Mouse (Mus musculus) kidney, postnatal 0 days (tissue): ENCODE measurements at regions not wholly inside any gene's neighbourhood (a gene's known extent, or its start where the extent isn't known, plus 50 kb on each side); places are given as distances from the start of the nearest gene placed in this dataset.

Experiments used
- ATAC-seq: fragments of 200-750 bp; cut with Nextera tagmentation; replicated peaks from 2 replicates; pipeline ENCODE4 v1.8.0; 2017; ENCODE audit warnings: low read depth, moderate number of reproducible peaks, moderate TSS enrichment, moderate library complexity; ENCODE audit not compliant: low FRiP score
- DNase-seq: peaks from one replicate; pipeline ENCODE4 v3.0.0-alpha.2; 2016; ENCODE audit warnings: low spot score
- H3K27ac ChIP-seq: fragments of 300-500 bp; sonication (generic); 2 replicates; pipeline ENCODE4 v1.5.1; 2014; ENCODE audit warnings: mild to moderate bottlenecking
- H3K27me3 ChIP-seq: fragments of 300-500 bp; sonication (generic); 2 replicates; pipeline ENCODE4 v1.6.1; 2014; ENCODE audit warnings: low read length, mixed read lengths; ENCODE audit not compliant: insufficient read depth
- H3K36me3 ChIP-seq: fragments of 300-500 bp; sonication (generic); 2 replicates; pipeline ENCODE4 v1.6.1; 2014; ENCODE audit warnings: low read length, mixed read lengths; ENCODE audit not compliant: insufficient read depth
- H3K4me1 ChIP-seq: fragments of 300-500 bp; sonication (generic); replicated peaks from 2 replicates; pipeline ENCODE4 v1.6.1; 2014; ENCODE audit warnings: antibody characterized with exemption, low read length, mixed read lengths; ENCODE audit not compliant: insufficient read depth
- H3K4me2 ChIP-seq: fragments of 300-500 bp; sonication (generic); 2 replicates; pipeline ENCODE4 v1.6.1; 2014; ENCODE audit warnings: mild to moderate bottlenecking, low read length, moderate library complexity, mixed read lengths
- H3K4me3 ChIP-seq: fragments of 300-500 bp; sonication (generic); replicated peaks from 2 replicates; pipeline ENCODE4 v1.5.1; 2014; ENCODE audit warnings: low read depth, low read length
- H3K9ac ChIP-seq: fragments of 300-500 bp; sonication (generic); 2 replicates; pipeline ENCODE4 v1.6.1; 2014; ENCODE audit warnings: low read depth, low read length
- H3K9me3 ChIP-seq: fragments of 300-500 bp; sonication (generic); replicated peaks from 2 replicates; pipeline ENCODE4 v1.6.1; 2016; ENCODE audit warnings: low read length, inconsistent platforms, mixed read lengths
- CTCF ChIP-seq: IDR thresholded peaks from 2 replicates; pipeline ENCODE4 v1.5.1; 2016; ENCODE audit warnings: antibody characterized with exemption, low read depth, mild to moderate bottlenecking, moderate library complexity
- WGBS: fragments of 180-500 bp; shearing (Covaris S2); extraction: QIAGEN DNeasy Blood & Tissue Kit; methylation state at CpG from one replicate; pipeline ENCODE4 v1.1.7; 2014; 5-methylcytosine and 5-hydroxymethylcytosine counted together

DNA sequence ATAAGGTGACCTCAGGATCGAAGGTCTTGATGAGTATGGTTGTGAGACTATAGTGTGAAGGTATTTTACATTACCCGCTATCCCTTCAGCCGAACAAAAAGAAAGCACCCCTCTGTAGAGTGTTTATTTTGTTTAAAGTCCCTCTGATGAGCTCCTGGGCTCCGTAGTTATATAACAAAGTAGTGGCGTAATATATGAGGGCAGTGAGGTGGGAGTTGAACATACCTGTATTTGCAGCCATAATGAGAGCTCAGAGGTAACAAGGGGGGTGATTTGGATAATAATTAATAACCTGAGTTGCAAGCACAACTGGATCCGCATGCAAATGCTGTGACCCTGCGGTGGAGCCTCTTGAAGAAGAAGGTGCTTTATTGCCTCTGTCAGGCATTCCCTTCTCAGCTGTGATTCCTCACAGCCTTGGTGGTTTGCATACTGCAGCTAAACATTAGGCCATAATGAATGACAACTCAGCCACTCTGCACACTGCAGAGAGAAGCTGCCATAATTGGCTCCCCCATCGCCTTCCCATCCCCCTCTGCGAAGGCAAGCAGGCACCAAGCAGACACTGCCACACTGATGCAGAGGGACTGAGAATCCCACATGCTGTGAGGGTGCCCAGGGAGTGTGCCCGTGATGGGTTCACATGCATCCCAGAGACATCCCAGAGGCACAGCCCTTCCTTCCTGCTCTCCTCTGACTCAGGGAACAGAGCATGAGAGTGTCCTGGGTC is 163.3 kb downstream of the Nuf2 start:
- no peak overlapping the region for H3K9ac ChIP-seq
- H3K36me3 ChIP-seq: no peaks in the 10 kb centered on the region
- H3K4me1 ChIP-seq: peaks cover 9% of the 10 kb centered on the region
- H3K27me3 ChIP-seq: no peaks in the 10 kb centered on the region
- no peak overlapping the region for H3K4me2 ChIP-seq
- DNase-seq (peak; percentile 44), ATAC-seq (no peak; the same call in 1 of the 2 replicates)
- H3K4me3 ChIP-seq: no peak overlapping the region
- peak overlapping the region; percentile 36; the same call in 1 of the 2 replicates for H3K27ac ChIP-seq
- WGBS: 20% methylated on average over 10 of the region's 10 CpGs
- H3K9me3 ChIP-seq: no peaks in the 10 kb centered on the region
- no peak for TF ChIP-seq CTCF

DNA sequence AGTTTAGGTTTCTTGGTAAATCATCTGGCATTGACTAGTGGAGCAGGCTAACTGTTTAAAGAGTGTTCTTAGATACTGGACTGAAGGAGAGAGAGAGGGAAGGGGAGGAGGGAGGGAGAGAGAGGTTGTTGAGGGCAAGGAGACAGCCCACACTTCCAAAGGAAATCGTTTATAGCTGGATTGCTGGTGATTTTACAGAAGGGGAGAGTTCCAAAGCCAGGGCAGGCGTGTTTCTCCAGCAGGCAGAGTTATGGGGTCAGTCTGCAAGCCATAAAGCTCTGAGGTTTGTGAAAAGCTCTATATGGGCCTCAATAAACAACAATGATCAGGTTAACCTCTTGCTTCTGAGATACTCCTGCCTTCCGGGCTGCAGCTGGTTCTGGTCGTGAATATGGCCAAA is 163.9 kb downstream of the Nuf2 start:
- H3K27me3 ChIP-seq: no peaks in the 10 kb centered on the region
- no peaks in the 10 kb centered on the region for H3K9me3 ChIP-seq
- no peak overlapping the region for H3K4me3 ChIP-seq
- H3K4me2 ChIP-seq: no peak overlapping the region
- TF ChIP-seq CTCF: no peak
- DNase-seq (peak; percentile 79), ATAC-seq (no peak; the same call in 1 of the 2 replicates)
- no peaks in the 10 kb centered on the region for H3K36me3 ChIP-seq
- 16% methylated on average over 4 of the region's 4 CpGs for WGBS
- no peak overlapping the region for H3K9ac ChIP-seq
- H3K4me1 ChIP-seq: peaks cover 9% of the 10 kb centered on the region
- H3K27ac ChIP-seq: peak overlapping the region; percentile 36; the same call in 1 of the 2 replicates

DNA sequence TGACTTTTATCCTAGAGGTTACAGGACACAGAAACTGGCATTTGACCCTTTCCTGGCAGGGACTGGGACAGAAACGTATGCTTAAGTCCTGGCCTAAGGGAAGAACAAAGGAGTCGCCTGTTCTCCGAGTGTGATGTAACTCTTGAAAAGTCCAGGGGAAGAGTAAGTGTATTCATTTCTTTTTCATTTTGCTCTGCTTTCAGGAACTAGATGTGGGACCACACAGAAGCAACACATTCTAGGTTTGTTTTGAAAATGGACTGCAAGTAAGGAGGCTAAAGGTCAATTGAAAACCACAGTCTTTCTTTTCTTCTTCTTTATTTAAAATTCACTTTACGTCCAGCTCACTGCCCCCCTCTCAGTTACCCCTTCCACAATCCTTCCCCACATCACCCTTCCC is 168.7 kb downstream of the Nuf2 start:
- ATAC-seq (no peak), DNase-seq (no peak)
- Histone ChIP-seq H3K4me3 (no peak overlapping the region), H3K4me1 (peaks cover under 1% of the 10 kb centered on the region; the same call in 1 of the 2 replicates), H3K27me3 (no peaks in the 10 kb centered on the region), H3K9ac (no peak overlapping the region), H3K27ac (no peak overlapping the region), H3K4me2 (no peak overlapping the region), H3K36me3 (no peaks in the 10 kb centered on the region), H3K9me3 (no peaks in the 10 kb centered on the region)
- no peak for TF ChIP-seq CTCF
- WGBS: 69% methylated on average over 4 of the region's 4 CpGs

DNA sequence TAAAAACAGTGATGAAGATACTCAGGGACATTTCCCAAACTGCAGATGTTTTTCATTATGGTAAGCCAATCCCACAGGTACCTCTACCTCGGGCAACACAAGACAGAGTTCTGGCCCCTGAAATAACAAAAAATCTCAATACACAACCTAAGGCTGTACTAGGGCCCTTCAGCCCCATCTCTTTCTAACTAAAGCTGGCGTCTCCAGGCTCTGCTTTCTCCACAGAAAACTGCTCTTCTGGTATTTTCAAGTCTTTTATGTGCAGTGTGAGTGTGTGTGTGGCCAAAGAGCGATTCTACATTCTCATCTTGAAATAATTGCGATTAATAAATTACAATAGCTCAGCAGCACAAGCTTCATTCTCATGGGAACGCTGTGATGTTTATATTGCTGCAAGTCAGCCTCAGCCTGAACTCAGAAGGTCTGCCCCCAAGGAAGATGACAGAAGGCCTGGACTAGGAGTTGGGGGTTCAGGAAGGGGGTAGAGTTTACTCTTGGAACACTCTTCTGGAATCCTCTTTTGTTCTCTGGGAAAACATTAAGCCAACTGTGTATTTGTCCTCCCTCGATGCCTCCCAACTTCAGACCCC is 173.5 kb downstream of the Nuf2 start:
- ATAC-seq: no peak; the same call in 1 of the 2 replicates
- Histone ChIP-seq H3K4me1 (no peaks in the 10 kb centered on the region), H3K4me3 (no peak overlapping the region), H3K36me3 (no peaks in the 10 kb centered on the region), H3K4me2 (no peak overlapping the region), H3K27me3 (no peaks in the 10 kb centered on the region), H3K27ac (peak overlapping the region; percentile 72), H3K9ac (no peak overlapping the region), H3K9me3 (no peaks in the 10 kb centered on the region)
- DNase-seq: peak; percentile 91
- 55% methylated on average over 6 of the region's 6 CpGs for WGBS
- no peak for TF ChIP-seq CTCF

DNA sequence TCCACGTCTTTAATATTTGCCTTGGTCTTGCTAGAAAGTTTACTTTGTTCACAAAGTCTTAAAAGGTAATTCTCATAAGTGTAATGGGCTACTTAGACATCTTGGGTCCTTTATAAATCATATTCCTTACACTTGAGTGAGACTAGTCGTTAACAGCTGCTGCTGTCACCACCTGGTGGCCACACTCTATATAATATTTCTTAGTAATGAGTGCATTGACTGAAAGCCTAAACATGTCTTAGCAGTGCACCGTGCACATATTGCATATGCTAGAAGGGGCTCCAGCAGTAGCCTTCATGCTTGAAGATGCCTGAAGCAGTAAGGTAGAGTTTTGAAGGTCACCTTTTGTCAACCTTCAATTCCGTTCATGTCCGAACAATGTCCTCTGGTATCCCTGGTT is 177.2 kb downstream of the Nuf2 start:
- H3K27me3 ChIP-seq: no peaks in the 10 kb centered on the region
- no peaks in the 10 kb centered on the region for H3K36me3 ChIP-seq
- no peaks in the 10 kb centered on the region for H3K4me1 ChIP-seq
- peak; percentile 66 for TF ChIP-seq CTCF
- WGBS: 73% methylated on average over 5 of the region's 5 CpGs
- no peaks in the 10 kb centered on the region for H3K9me3 ChIP-seq
- no peak overlapping the region for H3K9ac ChIP-seq
- DNase-seq (peak; percentile 50), ATAC-seq (no peak)
- H3K4me3 ChIP-seq: no peak overlapping the region
- no peak overlapping the region for H3K4me2 ChIP-seq
- no peak overlapping the region for H3K27ac ChIP-seq

DNA sequence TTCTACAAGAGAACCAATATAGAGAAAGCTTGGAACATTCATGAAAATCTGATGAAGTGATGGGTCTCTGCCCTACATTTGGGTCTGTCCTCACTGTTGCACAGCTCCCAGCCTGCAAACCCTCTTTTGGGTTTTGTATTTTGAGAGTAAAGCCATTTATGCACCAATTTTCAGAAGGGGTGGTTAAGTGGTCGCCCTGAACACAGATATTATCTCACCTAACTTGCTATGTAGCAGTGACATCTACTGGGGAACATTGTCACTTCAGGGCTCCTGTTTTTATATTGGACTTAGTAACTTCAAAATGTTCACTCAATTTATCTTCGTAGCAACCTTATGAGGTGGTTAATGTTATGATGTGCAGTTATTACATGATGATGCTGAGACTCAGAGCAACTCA is 183.6 kb downstream of the Nuf2 start:
- no peaks in the 10 kb centered on the region for H3K27me3 ChIP-seq
- no peak overlapping the region for H3K4me3 ChIP-seq
- no peaks in the 10 kb centered on the region for H3K36me3 ChIP-seq
- no peaks in the 10 kb centered on the region for H3K9me3 ChIP-seq
- no peak overlapping the region for H3K4me2 ChIP-seq
- ATAC-seq: no peak
- TF ChIP-seq CTCF: peak; percentile 83
- H3K9ac ChIP-seq: no peak overlapping the region
- WGBS: 38% methylated on average over 2 of the region's 2 CpGs
- H3K4me1 ChIP-seq: no peaks in the 10 kb centered on the region
- DNase-seq: peak; percentile 85
- H3K27ac ChIP-seq: no peak overlapping the region
